Mouse (Mus musculus): ENCODE data around the gene Galnt12.

The Galnt12 gene

GRCm38 (mm10) chr4:47161103-47161755 is 69.5 kb downstream of the Galnt12 start:
- no peak for DNase-seq

GRCm38 (mm10) chr4:47161756-47162587 is 70.3 kb downstream of the Galnt12 start:
- DNase-seq, result no peak

- no peak for DNase-seq
Observed at GRCm38 (mm10) chr4:47172314-47172713, 80.6 kb downstream of the Galnt12 start.

Measured in layer of hippocampus, adult 9-11 months (tissue).